Mouse (Mus musculus) ovary, postnatal 10 days (tissue): Measurements from ENCODE around the gene Wfdc1.

ENCODE experiments used
- DNase-seq: peaks from one replicate; pipeline ENCODE4 v3.0.0; 2022; ENCODE audit warnings: low spot score

Gene Wfdc1

DNA sequence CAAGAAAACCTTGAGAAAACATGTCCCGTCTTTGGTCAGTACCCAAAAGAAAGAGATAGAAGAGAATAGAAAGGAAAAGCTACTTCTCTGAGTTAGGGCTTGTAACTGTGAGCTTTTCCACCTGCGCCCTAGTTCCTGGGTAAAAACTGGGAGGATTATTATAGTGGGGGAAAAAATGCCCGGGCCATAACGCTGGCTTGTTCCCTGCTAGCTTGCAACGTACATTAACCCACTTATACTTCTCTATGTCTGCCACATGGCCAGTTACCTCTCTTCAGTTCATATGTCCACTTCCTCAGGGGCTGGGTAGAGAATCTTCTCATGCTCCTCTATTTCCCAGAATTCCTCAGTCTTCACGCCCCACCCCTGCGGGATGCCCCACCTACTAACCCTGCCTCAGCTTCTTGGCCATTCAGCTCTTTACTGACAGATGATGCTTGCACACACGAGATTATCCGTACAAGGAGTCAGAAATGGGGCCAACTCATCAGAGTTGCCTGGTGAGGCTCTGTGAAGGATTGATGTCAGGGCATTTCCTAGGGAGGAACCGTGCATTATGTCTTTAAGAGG lies 70.3 kb downstream of the Wfdc1 start:
- no peak for DNase-seq

- DNase-seq: no peak
These were observed 71.1 kb downstream of the Wfdc1 start for GRCm38 (mm10) chr8:119737093-119737900.
